Mouse (Mus musculus): ENCODE data around the gene Scrg1. TPM values are rescaled to one million over a fixed set of nuclear protein-coding genes. Genes with fewer than 3 reads are reported as not detected.

Gene Scrg1
- total and polyA plus RNA-seq, 3 experiments, result not detected

DNA sequence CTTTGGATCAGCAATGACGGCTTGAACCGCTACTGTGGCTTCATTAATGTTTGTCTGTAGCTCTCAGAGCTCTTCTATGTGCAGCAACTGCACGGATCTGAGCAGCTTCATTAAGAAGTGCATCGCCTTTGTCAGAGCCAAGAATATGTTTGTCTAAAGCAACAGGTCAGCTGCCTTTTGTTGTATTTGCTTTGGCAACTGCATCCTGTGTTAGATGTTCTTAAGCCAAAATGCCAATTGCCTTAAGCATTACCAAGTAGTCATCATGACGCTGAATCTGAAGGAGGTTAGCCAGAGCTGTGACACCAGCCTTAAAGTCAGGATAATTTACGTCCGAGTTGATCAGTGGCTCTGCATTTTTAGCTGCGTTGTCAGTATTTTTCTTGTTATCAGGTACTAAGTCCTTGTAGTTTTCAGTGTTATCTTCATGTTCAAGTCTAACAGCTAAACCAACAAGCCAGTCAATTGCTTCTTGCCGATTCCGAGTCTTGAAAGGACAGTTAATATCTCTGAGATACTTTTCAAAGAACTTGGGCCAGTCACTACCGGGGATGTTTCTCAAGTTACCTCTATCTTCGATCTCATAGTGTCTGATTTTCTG, 64.6 kb downstream of the Scrg1 start:
- TF ChIP-seq MAZ (IDR thresholded peaks at IDR 0.05; ENCODE audit: low read depth, low read length), result no peak
- TF ChIP-seq POLR2AphosphoS2 (IDR thresholded peaks at IDR 0.05; ENCODE audit: low read depth, low read length), result 0 out of 2 replicates have a peak, but pooled peaks have one; percentile 47

More for the DNA sequence above, 64.6 kb downstream of the Scrg1 start:
- in situ Hi-C loops (cut with MboI; ENCODE audit: low pct_ligation_motif_present, low pct_unique_long_range_greater_than_20kb, low sequenced_read_pairs) (no loop called here), dilution Hi-C loops (cut with MboI; ENCODE audit: extremely low pct_ligation_motif_present, extremely low pct_unique_long_range_greater_than_20kb, low sequenced_read_pairs) (no loop called here)
- Histone ChIP-seq H3K9ac (ENCODE audit: insufficient read depth, low read depth) (no peak overlapping the region), H3K4me3 (replicated peaks in 1 of 3; ENCODE audit: low read depth in 2 of 3, low read length in 2 of 3, poor library complexity in 1 of 3) (no peak overlapping the region), H3K4me2 (ENCODE audit: insufficient read depth, low read depth, poor library complexity, severe bottlenecking) (no peak overlapping the region), H3K9me3 (replicated peaks; ENCODE audit: low read length) (no peaks in the 10 kb centered on the region), H3K36me3 (replicated peaks in 1 of 2; ENCODE audit: control insufficient read depth in 1 of 2, insufficient read depth in 1 of 2, low read length in 1 of 2) (peaks cover 19 to 61% of the 10 kb centered on the region in 2 experiments), H3K27ac (ENCODE audit: insufficient read depth, low read depth) (no peak overlapping the region), H3K79me2 (replicated peaks; ENCODE audit: control insufficient read depth, extremely low read depth, insufficient read depth, poor library complexity, severe bottlenecking) (no peaks in the 10 kb centered on the region), H3K27me3 (replicated peaks) (no peaks in the 10 kb centered on the region), H3K4me1 (ENCODE audit: control insufficient read depth in 1 of 2, insufficient read depth in 2 of 2) (peaks cover 0 to 2% of the 10 kb centered on the region in 2 experiments; a peak in 2 of 4 replicates)
- DNase-seq (ENCODE audit: extremely low read depth), result no peak

Other genes with a start within 250 kb of the Scrg1 start
- not detected in 2 replicates for gene Hand2, start 134.9 kb upstream of the Scrg1 start, total RNA-seq (2012; rRNA removed)
- not detected in 2 replicates for gene Hand2, start 134.9 kb upstream of the Scrg1 start, total RNA-seq (2014; rRNA removed)
- not detected in 2 replicates for gene Hand2, start 134.9 kb upstream of the Scrg1 start, polyA plus RNA-seq (2012; ENCODE audit: insufficient read length, low read depth)
- gene Sap30, start 31.9 kb downstream of the Scrg1 start, total RNA-seq (2012; rRNA removed), result 37.1 and 38.1 TPM in 2 replicates
- 82.6 and 93.5 TPM in 2 replicates for gene Sap30, start 31.9 kb downstream of the Scrg1 start, total RNA-seq (2014; rRNA removed)
- gene Sap30, start 31.9 kb downstream of the Scrg1 start, polyA plus RNA-seq (2012; ENCODE audit: insufficient read length, low read depth), result 33.9 and 39.6 TPM in 2 replicates
- gene Hmgb2, start 56.0 kb downstream of the Scrg1 start, total RNA-seq (2012; rRNA removed), result 144 and 160 TPM in 2 replicates
- 236 and 241 TPM in 2 replicates for gene Hmgb2, start 56.0 kb downstream of the Scrg1 start, total RNA-seq (2014; rRNA removed)
- 165 and 187 TPM in 2 replicates for gene Hmgb2, start 56.0 kb downstream of the Scrg1 start, polyA plus RNA-seq (2012; ENCODE audit: insufficient read length, low read depth)
- gene Galnt7, start 197.1 kb downstream of the Scrg1 start, total RNA-seq (2012; rRNA removed), result 25.5 and 26.7 TPM in 2 replicates
- gene Galnt7, start 197.1 kb downstream of the Scrg1 start, total RNA-seq (2014; rRNA removed), result 32.7 and 37.6 TPM in 2 replicates
- 33.5 and 37.3 TPM in 2 replicates for gene Galnt7, start 197.1 kb downstream of the Scrg1 start, polyA plus RNA-seq (2012; ENCODE audit: insufficient read length, low read depth)